Mouse (Mus musculus) urinary bladder, postnatal 36 days (tissue): ENCODE data around the gene Adcy6.
A peak's percentile ranks its signal among the peaks of the same experiment; 100 is the strongest.

Experiments
- DNase-seq, 2 experiments: peaks; one replicate each; pipeline ENCODE4 v3.0.0; 2022; ENCODE audit warnings: low spot score in 2 of 2, mixed read lengths in 1 of 2

The Adcy6 gene

DNA sequence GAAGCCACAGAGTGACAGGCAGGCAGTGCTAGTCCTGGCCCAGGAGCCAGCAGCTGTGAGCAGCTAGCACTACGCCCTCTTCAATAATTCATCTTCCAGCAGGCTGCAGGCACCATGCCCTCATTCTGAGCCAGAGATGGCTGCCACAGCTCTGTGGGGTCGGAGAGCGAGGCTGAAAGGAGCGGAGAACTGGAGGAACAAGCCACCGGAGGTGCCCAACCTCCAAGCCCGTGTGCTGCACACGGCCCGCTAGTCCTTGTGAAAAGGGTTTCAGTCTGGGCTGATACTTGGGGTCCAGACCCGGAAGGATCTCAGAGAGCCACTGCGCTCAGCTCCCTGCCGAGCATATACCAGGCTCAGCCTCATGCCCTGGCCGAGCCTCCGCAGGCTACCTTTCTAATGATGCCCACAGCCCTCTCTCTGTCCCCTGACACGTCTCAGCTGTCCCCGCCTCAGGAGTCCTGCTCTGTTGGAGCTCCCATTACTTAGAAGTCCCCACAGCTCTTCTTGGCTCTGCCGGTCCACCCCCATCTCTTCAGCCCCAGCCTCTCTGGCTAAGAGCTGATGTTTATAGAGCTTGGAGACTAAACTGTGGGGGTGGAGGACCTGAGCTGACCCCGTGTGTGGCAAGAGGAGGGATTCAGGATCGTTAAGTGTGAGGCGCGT is 18.8 kb upstream of the Adcy6 start:
- no peak for DNase-seq

DNA sequence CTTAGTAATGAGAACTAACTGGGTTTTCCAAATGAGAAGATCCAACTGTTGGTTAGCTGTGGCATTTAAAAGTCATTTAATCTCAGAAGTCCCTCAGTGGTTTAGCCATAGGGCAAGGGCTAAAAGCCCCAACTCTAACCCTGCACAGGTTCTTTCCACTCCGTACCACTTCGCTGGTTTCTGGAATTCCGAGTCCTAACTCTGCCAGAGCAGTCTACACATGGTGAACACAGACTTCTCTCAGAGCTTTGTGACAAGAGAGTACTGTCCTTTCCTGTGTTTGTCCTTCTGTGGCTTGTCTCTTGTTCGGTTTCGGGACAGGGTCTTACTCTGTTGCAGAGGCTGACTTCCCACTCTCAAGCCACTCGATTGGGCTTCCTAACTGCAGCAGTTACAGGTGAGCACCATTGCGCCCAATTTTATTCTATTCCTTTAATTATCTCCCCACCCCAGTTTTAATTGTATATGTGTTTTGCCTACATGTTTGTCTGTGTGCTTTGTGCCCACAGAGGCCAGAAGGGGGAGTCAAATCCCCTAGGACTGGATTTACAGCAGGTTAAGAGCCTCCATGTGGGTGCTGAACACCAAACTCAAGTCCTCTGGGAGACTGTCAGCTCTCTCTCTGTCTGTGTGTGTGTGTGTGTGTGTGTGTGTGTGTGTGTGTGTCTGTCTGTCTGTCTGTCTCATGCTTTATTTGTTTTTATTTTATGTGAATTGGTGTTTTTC is 16.8 kb upstream of the Adcy6 start:
- DNase-seq: no peak

- DNase-seq: no peak
Observed at GRCm38 (mm10) chr15:98626078-98626477, 16.2 kb upstream of the Adcy6 start.

DNA sequence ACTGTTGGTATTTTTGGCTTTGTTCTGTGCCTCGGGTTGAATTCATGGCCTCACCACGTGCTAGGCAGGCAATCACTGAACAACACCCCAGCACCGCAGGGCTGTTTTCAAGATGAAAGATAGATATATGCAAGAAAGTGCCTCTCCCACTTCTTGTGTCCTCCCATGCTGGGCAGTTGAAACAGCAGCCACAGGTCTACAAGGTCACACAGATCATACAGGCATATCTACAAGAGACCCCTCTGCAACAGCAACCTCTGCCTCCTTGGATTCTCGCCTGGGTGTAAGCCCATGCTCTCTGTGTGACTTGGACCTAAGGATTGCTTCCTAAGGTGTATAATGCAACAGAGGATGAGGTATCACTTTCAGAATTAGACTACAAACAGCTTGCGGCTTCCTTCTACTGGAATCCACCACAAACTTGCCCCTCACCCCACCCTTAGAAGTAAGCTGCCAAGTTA is 13.5 kb upstream of the Adcy6 start:
- DNase-seq: no peak

DNA sequence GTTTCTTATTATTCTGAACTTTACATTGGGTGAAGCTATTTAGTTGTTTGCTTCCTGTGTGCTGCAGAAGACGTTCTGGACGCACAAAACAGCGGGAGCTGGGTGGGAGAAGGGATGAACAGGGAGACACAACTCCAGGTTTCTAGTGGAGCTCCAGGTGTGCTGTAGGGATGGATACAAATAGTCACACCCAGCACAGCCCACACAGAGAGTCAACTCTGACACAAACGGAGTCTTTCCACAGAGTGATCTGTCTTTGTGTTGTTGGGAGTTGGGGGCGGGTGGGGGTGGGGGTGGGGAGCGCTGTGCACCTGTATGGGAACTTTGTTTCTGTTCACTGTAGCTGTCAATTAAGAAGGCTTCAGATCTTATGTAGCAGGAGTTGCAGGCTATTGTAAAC is 12.8 kb upstream of the Adcy6 start:
- DNase-seq: no peak

DNA sequence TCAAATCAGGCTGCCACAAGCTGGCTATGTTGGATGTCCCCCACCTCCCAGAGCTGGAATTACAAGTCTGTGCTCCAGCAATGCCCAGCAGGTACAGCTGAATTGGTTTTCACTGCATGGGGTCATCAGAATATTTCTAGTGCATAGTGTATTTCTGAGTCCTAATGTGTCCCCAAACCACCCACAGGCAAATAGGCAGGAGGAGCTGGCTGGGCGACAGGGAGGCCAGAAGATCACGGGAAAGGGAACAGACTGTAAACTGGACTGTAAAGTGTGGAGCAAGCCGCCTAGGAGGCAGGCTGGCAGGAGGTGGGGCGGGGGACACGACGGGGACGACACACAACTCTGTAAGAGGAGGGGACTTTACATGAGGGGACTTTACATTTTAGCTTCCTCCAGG is 12.3 kb upstream of the Adcy6 start:
- DNase-seq: no peak

- peak; percentile 77 to 81 for DNase-seq
Observed at GRCm38 (mm10) chr15:98617176-98617537, 7.3 kb upstream of the Adcy6 start.

DNA sequence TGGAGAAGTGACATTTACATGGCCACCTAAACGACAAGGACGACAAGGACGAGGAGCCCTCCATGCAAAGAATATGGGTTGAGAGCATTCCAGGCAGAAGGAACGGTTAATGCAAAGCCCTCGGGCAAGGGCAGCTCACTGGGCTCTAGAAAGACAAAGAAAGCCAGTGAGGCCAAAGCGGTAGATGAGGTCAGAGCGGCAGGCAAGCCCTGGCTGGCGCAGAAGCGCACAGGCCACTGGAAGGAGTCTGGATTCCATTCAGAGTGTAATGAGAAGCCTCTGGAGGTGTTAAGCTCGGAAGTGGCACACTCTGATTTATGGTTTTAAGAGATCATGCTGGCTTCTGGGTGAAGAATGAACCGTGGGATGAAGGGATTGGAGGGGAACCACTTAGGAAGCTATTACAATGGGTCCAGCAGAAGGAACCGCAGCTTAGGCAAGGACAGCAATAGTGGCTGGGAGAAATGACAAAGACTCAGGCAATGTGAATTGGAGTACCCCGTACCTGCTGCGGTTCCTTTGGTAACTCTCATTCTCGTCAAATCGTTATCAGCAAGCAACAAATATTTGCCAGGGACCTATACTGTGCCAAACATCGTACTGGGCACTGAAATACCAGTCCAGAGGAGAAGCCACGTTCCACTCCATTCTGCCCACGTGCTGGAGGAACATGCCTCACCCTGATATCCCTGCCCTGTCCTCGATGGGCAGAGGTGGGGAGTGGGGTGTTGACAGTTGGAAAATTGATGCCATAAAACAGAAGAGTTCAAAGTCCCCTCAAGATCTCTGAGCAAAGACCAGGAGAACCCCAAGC is 6.7 kb upstream of the Adcy6 start:
- DNase-seq: no peak

- DNase-seq: no peak
Observed at GRCm38 (mm10) chr15:98615751-98616150, 5.9 kb upstream of the Adcy6 start.

DNA sequence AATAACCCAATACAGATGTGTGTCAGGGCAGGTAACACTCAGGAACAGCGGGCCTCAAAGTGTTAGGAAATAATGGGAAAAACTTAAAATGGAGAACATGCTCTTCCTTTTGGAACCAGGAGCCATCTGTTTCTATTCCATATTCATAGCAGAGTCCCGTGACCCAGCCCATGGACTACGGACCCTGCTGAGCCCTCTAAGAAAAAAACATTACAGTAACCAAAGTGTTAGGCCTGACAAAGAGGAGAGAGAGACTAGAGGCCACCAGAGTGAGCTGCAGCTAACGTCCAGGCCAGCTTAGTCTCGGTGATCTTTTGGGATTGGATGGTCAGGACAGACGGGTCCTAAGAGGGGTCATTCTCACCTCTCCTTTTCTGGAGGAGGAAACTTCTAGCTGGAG is 5.1 kb upstream of the Adcy6 start:
- DNase-seq: no peak

- DNase-seq: no peak
Observed at GRCm38 (mm10) chr15:98614551-98614950, 4.7 kb upstream of the Adcy6 start.

DNA sequence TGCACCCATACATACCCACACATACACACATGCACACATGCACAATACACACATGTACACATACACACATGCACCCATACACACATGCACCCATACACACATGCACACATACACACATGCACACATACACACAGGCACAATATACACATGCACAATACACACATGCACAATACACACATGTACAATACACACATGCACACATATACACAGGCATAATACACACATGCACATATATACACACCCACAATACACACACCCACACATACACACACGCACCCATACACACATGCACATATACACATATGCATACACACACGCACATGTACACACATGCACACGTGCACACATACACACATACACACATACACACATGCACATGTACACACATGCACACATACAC is 2.4 kb upstream of the Adcy6 start:
- DNase-seq: no peak

- no peak for DNase-seq
Observed at GRCm38 (mm10) chr15:98610131-98610633, 306 bp upstream of the Adcy6 start.

DNA sequence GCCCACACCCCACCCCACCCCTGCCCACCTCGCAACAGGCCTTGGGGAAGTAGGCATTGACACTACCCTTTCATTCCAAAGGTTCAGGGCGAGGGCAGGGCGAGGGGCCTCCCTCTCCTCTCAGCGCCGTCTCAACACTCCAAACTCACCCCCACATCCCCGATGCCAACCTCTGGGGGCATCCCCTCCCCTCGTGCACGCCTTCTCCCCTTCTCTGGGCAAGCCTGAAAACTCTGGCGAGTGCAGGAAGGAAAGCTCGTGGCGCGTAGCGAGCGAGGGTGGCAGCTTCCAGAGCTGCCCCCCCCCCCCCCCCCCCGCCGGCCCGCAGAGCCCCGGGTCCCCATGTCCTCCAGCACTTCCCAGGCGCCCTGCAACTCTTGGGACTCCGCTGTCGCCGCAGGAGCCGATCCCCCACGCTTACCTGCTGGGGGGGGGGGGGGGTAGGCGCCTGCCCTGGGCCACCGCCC is 1.1 kb downstream of the Adcy6 start:
- DNase-seq: no peak

DNA sequence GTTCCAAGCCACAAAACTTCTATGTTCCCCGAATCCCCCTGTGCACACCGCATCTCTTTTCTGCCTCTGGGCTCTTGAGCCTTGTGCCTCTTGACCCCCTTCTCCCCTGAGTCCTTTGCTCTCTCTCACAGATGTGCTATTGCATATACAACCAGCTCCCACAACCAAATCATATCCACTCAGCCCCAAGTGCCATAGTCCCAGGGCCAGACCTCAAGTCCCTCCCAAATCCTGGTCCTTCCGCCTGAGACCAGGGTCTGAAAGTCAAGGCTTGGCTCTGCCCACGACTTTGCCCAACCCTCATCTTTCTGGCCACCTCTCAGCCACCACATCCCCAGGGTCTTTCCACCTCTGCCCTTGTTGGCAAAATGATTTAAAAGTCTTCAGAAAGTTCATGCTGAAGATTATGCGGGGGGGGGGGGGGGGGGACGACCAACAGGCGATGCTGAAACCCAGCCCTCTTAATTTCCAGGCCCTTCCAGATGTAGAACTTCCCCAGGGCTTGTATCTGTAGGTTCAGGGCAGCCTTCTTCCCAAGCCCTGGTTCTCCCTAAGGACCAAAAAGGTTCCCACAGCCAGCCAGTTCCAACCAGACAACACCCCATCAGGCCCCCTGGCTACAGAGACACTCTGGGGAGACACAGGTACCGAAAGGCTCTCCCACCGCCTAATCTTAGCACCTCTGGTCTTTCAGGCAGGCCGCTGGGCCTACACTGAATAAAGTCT is 1.7 kb downstream of the Adcy6 start:
- peak in 1 of 2 experiments; percentile 42 for DNase-seq

DNA sequence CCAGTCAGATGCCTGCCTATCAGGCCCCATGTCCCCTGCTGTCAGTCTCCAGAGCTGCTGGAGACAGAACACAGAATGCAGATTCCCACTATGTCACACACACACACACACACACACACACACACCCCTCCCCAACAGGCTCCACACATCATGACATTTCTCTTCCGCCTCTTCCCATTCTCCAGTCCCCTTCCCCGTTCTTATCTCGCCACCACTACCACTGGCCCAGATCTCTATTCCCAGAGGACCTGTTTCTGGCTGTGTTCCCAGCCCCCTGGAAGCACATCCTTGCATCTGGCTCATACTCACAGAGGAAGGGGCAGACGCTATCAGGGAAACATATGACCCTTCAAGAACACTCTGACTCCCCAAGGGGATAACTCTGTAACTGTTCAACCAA is 2.3 kb downstream of the Adcy6 start:
- peak in 1 of 2 experiments; percentile 57 for DNase-seq

DNA sequence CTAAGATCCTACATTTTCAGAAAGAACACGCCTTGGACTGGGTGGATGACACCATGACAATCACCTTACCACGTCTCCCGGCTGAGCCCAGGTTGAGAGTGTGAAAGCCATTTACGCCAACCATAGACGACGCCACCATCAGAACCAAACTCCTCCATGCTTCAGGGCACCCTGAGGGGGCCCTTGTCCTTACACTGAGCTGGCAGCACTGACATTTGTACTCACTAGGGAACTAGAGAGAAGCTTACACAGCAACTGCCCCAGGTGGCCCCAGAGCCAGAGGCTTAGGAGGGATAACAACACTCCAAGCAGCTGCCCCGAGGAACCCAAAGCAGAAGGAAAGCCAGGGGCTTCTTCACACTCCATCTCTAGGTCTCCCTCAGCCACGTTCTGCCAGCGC is 3.1 kb downstream of the Adcy6 start:
- DNase-seq: no peak

- no peak for DNase-seq
Observed at GRCm38 (mm10) chr15:98606051-98606536, 3.8 kb downstream of the Adcy6 start.

- DNase-seq: no peak
Observed at GRCm38 (mm10) chr15:98604041-98604575, 5.8 kb downstream of the Adcy6 start.

DNA sequence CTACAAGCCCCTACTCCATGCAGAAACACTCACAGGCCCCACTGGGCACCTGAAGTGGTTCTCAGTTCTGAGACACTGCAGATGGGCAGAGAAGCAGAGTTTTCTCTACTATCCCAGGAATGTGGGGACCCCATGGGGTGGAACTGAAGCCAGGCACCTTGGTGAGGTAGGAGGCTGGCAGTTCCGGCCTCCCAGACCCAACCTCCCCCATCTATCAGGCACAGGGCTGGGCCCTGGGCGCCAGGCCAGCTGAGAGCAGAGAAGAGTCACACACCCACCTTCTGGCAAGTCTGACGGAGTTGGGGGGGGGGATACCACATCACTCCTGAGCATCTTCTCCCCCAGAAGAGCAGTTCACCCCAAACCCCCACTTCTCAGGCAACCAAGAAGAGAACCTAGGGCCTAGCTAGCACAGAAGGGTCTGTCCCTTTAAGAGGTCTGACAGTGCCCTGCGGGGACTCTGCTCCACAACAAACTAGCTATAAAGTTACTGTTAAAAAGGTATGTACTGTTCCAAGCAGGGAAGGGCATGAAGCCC is 6.9 kb downstream of the Adcy6 start:
- no peak for DNase-seq
